Mouse (Mus musculus): Measurements from ENCODE around the gene Aptx.

The Aptx gene

GRCm38 (mm10) chr4:40702797-40703709 is at the start of gene Aptx:
Gene Aptx (minus strand): TSS chr4:40703194.
- peak; percentile 96 for DNase-seq (ENCODE audit: low spot score)

DNA sequence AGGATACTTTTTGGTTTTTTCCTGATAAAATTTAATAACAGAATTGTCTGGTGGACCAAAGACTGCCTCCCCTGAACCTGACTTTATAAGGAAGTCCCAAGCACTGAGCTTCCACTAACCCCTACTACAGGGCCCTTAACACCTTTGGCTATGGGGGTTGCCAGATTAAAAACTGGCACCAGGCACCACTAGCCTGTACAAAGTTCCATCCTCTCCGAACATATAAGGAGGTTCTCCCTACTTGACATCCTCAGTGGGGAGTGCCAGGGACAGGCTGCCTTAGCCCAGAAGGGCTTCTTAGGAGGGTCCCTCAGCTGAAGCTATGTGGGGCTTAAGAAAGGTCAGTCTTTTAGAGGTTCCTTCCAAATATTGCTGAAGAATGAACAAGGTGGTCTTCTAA is 32.4 kb upstream of the Aptx start:
- DNase-seq (ENCODE audit: low spot score), result no peak

DNA sequence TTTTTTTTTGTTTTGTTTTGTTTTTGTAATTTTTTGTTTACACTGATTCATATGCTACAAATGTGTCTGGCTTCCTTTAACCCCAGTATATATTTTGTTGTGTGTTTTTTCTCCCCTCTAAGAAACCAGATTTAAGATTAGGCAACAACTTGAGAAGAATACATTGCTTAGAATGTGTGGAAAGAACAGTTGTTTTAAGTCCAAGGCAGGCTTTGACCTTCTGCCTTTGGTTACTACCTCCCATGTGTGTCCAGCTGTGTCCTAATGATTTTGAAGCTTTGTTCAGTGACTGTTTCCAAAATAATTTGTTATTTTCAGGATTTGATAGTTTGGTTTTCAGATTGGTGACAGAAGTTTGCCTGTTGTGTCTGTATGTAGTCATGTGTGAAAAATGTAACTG is 28.3 kb upstream of the Aptx start:
- no peak for DNase-seq (ENCODE audit: low spot score)

GRCm38 (mm10) chr4:40727247-40727646 is 24.3 kb upstream of the Aptx start:
- DNase-seq (ENCODE audit: low spot score), result peak; percentile 36

DNA sequence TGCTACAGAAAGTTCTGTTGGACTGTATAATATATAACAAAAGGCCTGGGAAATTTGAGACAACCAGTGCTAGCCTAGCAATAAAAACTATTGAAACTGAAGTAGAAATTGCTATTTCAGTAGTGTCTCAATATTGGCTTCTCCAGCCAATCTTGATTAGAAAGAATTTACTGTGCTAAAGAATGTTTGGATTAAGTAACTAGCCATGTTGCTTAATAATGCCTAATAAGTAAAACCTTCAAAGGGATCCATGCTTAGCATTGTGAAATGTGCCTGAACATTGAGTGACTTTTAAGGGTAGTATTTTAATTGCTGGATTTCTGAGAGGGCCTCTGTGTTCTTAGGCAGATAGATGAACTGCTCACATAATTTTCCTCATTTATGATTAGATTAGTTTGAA is 22.6 kb upstream of the Aptx start:
- no peak for DNase-seq (ENCODE audit: low spot score)

GRCm38 (mm10) chr4:40725141-40725540 is 22.1 kb upstream of the Aptx start:
- DNase-seq (ENCODE audit: low spot score), result no peak

DNA sequence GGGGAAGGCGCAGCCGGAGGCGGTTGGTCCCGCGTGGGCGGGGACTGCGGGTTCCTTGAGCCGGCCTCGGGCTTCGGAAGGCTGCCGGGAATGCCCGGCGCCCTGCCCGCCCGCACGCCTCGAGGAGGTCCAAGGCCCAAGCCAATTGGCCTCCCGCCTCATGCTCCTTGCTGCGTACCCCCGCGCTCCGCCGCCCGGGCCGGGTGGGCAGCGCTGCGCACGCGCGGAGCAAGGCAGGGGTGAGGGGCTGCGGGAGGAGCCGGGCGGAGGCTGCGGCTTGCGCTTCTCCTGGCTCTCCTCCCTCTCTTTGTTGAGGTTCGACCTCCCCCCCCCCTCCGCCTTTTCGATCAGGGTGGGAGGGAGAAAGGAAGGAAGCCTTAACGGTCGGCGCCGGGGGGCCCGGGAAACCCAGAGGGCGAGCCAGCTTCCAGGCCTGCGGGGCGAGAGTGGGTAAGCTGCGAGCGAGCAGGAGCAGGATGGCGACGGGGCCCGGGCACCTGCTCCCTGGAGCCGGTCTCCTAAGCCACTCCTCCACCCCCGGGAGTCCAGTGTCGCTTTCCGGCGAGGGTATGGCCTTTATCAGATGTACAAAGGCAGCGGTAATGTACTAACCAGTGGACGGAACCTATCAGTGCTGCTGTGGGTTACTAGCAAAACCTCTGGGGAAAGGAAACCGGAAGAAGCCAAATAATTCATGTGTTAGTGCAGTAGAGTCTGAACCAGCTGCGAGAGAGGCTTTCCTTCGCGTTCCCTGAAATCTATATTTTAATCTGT is 19.9 kb upstream of the Aptx start:
- DNase-seq (ENCODE audit: low spot score), result peak; percentile 70

- peak; percentile 97 for DNase-seq (ENCODE audit: low spot score)
These were observed 19.1 kb upstream of the Aptx start, which contains the start of gene Dnaja1 for GRCm38 (mm10) chr4:40722011-40722666. Gene Dnaja1 (plus strand): TSS chr4:40722150.

- DNase-seq (ENCODE audit: low spot score), result peak; percentile 84
These were observed 17.9 kb upstream of the Aptx start for GRCm38 (mm10) chr4:40720910-40721309.

GRCm38 (mm10) chr4:40717141-40717540 is 14.1 kb upstream of the Aptx start:
- no peak for DNase-seq (ENCODE audit: low spot score)

GRCm38 (mm10) chr4:40703710-40704275 is 799 bp upstream of the Aptx start:
- no peak for DNase-seq (ENCODE audit: low spot score)

DNA sequence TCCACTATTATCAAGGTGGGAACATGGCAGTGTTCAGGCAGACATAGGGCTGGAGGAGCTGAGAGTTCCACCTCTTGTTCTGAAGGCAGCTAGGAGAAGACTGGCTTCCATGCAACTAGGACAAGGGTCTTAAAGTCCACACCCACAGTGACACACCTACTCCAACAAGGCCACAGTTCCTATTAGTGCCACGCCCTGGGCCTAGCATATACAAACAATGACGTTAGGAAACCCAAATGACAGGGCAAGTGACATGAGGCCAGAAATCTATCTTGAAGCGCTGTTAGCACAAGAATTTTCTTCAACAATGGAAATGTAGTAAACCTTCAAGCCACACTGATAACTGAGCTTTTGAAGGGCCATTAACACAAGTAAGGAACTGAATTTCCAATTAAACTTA is 1.2 kb downstream of the Aptx start:
- no peak for DNase-seq (ENCODE audit: low spot score)

DNA sequence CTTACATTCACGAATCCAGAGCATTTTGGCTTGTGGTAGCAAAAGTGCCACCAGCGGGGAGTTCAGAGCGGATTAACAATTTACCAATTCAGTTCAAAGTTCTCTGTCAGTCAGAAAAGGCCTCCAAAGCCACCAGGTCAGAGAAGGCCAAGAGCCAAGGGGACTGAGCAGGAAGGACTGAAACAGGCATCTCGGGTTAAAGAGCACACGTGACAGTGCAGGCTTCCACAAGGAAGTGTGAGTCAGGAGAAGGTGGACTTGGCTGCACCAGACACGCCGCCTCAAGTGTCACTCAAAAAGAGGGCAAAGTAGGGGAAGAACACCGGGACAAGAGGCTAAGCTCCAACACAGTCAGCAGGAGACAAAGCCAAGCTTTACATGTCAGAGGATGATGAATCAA is 2.8 kb downstream of the Aptx start:
- DNase-seq (ENCODE audit: low spot score), result no peak

- DNase-seq (ENCODE audit: low spot score), result no peak
These were observed 5.9 kb downstream of the Aptx start for GRCm38 (mm10) chr4:40697059-40697458.

DNA sequence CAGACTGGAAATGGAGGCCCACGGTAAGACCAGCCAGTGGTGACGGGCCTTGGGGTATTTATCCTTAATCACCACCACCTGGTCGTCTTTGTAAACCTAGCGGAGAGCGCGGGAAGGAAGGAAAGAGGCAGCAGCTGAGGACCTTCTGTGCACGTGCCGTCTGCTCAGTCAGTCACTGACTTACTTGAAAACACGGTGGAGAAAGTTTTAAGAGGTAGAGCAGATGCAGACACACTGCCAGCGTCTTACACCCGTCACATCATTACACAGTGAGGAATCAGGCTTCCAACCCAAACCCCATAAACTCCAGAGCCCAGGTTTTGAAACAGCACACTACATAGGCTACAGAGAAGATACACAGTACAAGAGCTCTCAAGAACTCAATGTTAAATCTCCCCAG is 11.9 kb downstream of the Aptx start:
- DNase-seq (ENCODE audit: low spot score), result no peak

GRCm38 (mm10) chr4:40683306-40683705 is 19.7 kb downstream of the Aptx start:
- no peak for DNase-seq (ENCODE audit: low spot score)

GRCm38 (mm10) chr4:40682359-40682758 is 20.6 kb downstream of the Aptx start:
- no peak for DNase-seq (ENCODE audit: low spot score)

- DNase-seq (ENCODE audit: low spot score), result peak; percentile 22
These were observed 21.1 kb downstream of the Aptx start for GRCm38 (mm10) chr4:40681908-40682307.

GRCm38 (mm10) chr4:40680250-40680860 is 22.6 kb downstream of the Aptx start:
- DNase-seq (ENCODE audit: low spot score), result peak; percentile 57

- no peak for DNase-seq (ENCODE audit: low spot score)
These were observed 25.9 kb downstream of the Aptx start for GRCm38 (mm10) chr4:40677132-40677531.

DNA sequence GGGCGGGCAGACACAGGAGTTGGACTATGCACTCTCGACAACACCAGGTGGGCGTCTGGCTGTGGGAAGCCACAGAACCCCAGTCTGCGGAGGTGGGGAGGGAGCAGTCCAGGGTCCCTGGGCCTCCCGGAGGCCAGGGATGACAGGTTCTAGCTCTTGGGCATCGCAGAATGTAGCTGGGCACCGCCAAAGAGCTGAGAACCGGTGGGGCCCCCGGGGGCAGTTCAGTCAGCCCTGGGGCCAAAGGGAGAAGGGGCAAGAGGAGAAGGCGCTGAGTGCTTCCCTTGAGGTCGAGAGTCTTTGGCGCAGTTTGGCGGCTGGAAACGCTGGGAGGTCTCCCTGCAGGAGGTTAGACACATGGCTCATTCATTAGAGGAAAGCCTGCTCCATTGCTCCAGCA is 26.7 kb downstream of the Aptx start:
- no peak for DNase-seq (ENCODE audit: low spot score)

- DNase-seq (ENCODE audit: low spot score), result no peak
These were observed 29.5 kb downstream of the Aptx start for GRCm38 (mm10) chr4:40673526-40673925.
